Mouse (Mus musculus) cerebellum, adult 2 months (tissue): ENCODE results near the gene Smim24.

Experiments
- CTCF ChIP-seq: fragments of 200-500 bp; IDR thresholded peaks from 2 replicates; pipeline ENCODE4 v1.5.1; 2011; ENCODE audit warnings: low read depth, mild to moderate bottlenecking, control low read depth, low read length, moderate library complexity, borderline replicate concordance; ENCODE audit not compliant: insufficient read depth
- POLR2A ChIP-seq: fragments of 200-500 bp; IDR thresholded peaks from 2 replicates; pipeline ENCODE4 v1.6.1; 2011; ENCODE audit warnings: low read length, control low read depth, borderline replicate concordance; ENCODE audit not compliant: insufficient read depth

DNA sequence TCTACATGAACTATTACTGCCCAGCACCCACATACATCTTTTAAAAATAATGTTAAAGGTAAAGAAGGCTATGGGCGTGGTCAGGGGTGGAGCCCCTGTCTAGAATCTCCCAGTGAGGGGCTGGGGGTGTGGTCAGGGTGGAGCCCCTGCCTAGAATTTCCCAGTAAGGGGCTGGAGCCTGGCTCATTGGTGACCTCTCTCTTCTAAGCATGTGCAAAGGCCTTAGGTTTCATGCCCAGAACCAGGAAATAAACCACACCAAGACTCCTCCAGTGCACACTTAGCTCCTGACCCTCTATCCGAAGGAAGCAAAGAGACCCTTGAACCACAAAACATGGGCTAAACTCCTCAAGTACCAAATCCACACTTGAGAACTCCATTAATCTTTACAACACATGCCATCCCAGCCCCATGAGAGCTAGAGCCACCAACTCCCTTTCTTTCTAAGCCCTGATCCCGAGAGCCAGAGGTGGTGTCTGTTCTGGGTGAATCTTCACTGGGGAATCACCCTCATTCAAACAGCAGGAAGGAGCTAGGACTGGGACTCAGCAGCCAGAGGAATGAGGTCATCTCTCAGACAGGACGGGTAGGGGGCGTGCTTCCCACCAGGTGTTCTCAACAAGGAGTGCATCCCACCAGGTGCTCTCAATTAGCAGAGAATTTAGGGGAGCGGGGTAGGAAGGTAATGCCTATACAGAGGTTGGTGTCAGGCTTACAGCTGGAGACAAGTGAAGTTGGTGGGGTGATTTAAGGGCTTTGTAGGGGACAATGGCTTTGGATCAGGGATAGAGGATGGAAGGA, 16.1 kb upstream of the Smim24 start:
- TF ChIP-seq CTCF: no peak
- no peak for TF ChIP-seq POLR2A
